Comparison of ENCODE assay signal across 7 mouse cellular contexts in genomic region chr6:32823856-32824620, GRCm38 (mm10).
DNase-seq lines count a peak whose midpoint lies in the region; TF ChIP-seq lines count a peak whose summit lies in the region.

No protein-coding gene starts in this region.

- intact Hi-C loops in left cerebral cortex, postnatal 4 days (cut with DNase I): no loop called here

- peaks cover 25% of the 10 kb centered on the region for H3K4me1 ChIP-seq in limb, embryonic 10.5 days

- TF ChIP-seq CTCF in brain, embryonic 14.5 days (IDR thresholded peaks at IDR 0.05; ENCODE audit: borderline replicate concordance, extremely low read depth, insufficient read depth, insufficient read length): no peak

- WGBS in limb, embryonic 10.5 days: 86% methylated on average over 12 of the region's 12 CpGs

- H3K9me3 ChIP-seq in limb, embryonic 10.5 days (replicated peaks): no peaks in the 10 kb centered on the region

- 0 out of 2 replicates have a peak, but pooled peaks cover 2% of the 10 kb centered on the region for H3K36me3 ChIP-seq in limb, embryonic 10.5 days

- TF ChIP-seq POLR2A in brain, embryonic 14.5 days (IDR thresholded peaks at IDR 0.05; ENCODE audit: borderline replicate concordance, extremely low read depth, insufficient read depth, insufficient read length, poor library complexity, severe bottlenecking): no peak

- H3K27ac ChIP-seq in limb, embryonic 10.5 days: peak overlapping the region; percentile 30; the same call in 1 of the 2 replicates

- peak; percentile 78 for DNase-seq in heart, adult 11 months
- DNase-seq in heart, adult 8-10 months (ENCODE audit: low spot score): no peak
- peak; percentile 30 for DNase-seq in kidney, postnatal 10 days
- no peak for DNase-seq in kidney, adult 11 months
- peak; percentile 58 for DNase-seq in brain, embryonic 14.5 days (ENCODE audit: low read depth)
- no peak for DNase-seq in limb, embryonic 10.5 days (ENCODE audit: low spot score)
- DNase-seq in left cerebral cortex, postnatal 4 days: no peak

- no peaks in the 10 kb centered on the region for H3K27me3 ChIP-seq in limb, embryonic 10.5 days (ENCODE audit: low read depth, poor library complexity, severe bottlenecking)

- H3K4me3 ChIP-seq in limb, embryonic 10.5 days: no peak overlapping the region

Comparison
In these comparisons a context has a peak if more than half of its experiments do, and no peak if none do; other contexts are left out.
1. DNase-seq: peak in heart, adult 11 months (single experiment), kidney, postnatal 10 days (single experiment) and brain, embryonic 14.5 days (single experiment); none in heart, adult 8-10 months (single experiment), kidney, adult 11 months (single experiment), limb, embryonic 10.5 days (single experiment) and left cerebral cortex, postnatal 4 days (single experiment).